Mouse (Mus musculus) embryonic fibroblast, embryonic 13.5 days (primary cell): Measurements from ENCODE around the gene Bsdc1. TPM values are rescaled to one million over a fixed set of nuclear protein-coding genes. Genes with fewer than 3 reads are reported as not detected.
A peak's percentile ranks its signal among the peaks of the same experiment; 100 is the strongest.

Experiments
- H3K27ac ChIP-seq: 2 replicates; pipeline ENCODE4 v1.5.1; 2012; ENCODE audit warnings: low read length, control low read depth, inconsistent platforms; ENCODE audit not compliant: insufficient read depth
- H3K4me1 ChIP-seq: 2 replicates; pipeline ENCODE4 v1.6.1; 2011; ENCODE audit warnings: low read length; ENCODE audit not compliant: control insufficient read depth, insufficient read depth
- H3K4me3 ChIP-seq: 2 replicates; pipeline ENCODE4 v1.5.1; 2011; ENCODE audit warnings: mild to moderate bottlenecking, control low read depth, low read length; ENCODE audit not compliant: insufficient read depth
- CTCF ChIP-seq: IDR thresholded peaks from 2 replicates; pipeline ENCODE4 v1.5.1; 2011; ENCODE audit warnings: mild to moderate bottlenecking, control low read depth, low read length, moderate library complexity, borderline replicate concordance; ENCODE audit not compliant: insufficient read depth
- POLR2A ChIP-seq: IDR thresholded peaks from 2 replicates; pipeline ENCODE4 v1.6.1; 2011; ENCODE audit warnings: low read depth, mild to moderate bottlenecking, control low read depth, low read length, moderate library complexity
- polyA plus RNA-seq: library from polyadenylated mRNA; stranded (reverse); fragments of >200 nt; gene quantifications from 2 replicates; pipeline ENCODE4 v1.2.4, GENCODE M21; 2011; ENCODE audit warnings: low read depth; ENCODE audit not compliant: missing spikeins, insufficient read length

The Bsdc1 gene
- polyA plus RNA-seq = 23.9 and 35.3 TPM in 2 replicates

GRCm38 (mm10) chr4:129461183-129461960, at the start of gene Bsdc1:
Gene Bsdc1 (plus strand): TSS chr4:129461581.
- TF ChIP-seq CTCF (no peak), POLR2A (peak; percentile 92)
- Histone ChIP-seq H3K27ac (peak within 1 kb of the TSS; percentile 34), H3K4me3 (peak within 1 kb of the TSS; percentile 82), H3K4me1 (no peaks in the 10 kb centered on the region)

- Histone ChIP-seq H3K4me1 (peaks cover 7% of the 10 kb centered on the region; the same call in 1 of the 2 replicates), H3K27ac (peak overlapping the region; percentile 48), H3K4me3 (no peak overlapping the region)
- TF ChIP-seq POLR2A = no peak
- TF ChIP-seq CTCF = no peak
Measured at GRCm38 (mm10) chr4:129415892-129416291, 45.5 kb upstream of the Bsdc1 start.

DNA sequence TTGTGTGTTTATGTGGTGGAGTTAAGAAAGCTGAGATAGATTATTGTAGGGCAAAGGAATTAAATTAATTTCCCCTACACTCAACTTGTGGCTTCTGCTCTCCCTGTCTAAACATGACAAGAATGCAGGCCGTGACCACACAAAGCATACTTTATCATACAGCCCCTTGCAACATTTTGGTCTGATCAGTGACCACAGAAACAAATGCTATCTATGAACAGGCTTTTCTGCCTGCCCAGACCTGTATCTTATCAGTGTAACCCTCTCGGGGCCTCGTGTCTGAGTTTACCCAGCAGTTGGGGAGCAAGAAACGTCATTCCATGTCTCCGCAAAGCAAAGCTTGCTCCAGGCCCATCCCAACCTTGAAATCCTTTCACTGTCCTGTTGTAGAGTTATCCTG, 44.9 kb upstream of the Bsdc1 start:
- no peak overlapping the region for H3K4me3 ChIP-seq
- peaks cover 7% of the 10 kb centered on the region; the same call in 1 of the 2 replicates for H3K4me1 ChIP-seq
- TF ChIP-seq CTCF (no peak), POLR2A (no peak)
- H3K27ac ChIP-seq = peak overlapping the region; percentile 46

DNA sequence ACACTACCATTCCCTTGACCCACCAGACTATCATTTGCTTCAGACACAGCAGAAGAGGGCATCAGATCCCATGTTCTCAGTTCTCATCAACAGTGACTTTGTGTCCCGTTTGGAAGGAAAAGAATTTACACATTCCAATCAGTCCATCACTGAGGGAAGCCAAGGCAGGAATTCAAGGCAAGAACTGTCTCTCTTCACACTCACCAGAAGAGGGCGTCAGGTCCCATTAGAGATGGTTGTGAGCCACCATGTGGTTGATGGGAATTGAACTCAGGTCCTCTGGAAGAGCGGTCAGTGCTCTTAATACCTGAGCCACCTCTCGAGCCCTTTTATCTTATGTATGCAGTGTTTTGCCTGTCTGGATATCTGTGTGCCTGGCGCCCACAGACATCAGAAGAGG, 43.1 kb upstream of the Bsdc1 start:
- Histone ChIP-seq H3K27ac (no peak overlapping the region), H3K4me3 (no peak overlapping the region), H3K4me1 (peaks cover 7% of the 10 kb centered on the region; the same call in 1 of the 2 replicates)
- TF ChIP-seq CTCF (no peak), POLR2A (no peak)

DNA sequence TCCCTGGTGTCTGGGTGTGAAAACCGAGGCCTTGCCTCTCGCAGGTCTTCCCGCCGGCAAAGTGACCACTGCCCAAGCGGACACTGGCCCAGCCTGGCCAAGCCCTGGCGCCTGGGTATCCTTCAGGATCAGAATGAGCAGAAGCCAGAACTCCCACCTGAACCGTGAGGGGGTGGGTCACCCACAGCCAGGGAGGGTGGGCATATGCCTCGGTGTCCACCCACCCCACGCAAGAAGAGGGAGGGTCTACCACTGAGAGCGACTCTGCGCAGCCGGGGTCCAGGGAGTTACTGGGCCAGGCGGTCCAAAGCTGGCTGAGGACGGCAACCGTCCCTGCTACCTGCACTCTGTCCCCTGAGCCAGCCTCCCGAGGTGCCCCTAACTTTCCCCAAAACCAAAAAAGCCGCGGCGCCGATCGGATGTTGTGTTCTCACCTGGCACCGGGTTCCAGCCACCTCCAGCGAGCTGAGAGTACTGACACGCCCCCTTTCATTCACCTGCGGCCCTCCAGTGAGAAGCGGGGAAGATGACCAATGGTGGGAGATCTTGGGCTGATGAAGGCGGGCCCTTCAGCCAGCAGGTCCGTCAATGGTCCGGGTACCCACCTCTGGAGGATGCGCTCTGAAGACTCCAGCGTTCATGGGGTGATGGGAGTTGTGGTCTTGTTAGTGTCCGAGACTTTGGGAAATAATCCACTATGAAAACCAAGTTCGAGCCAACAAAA, 20.9 kb upstream of the Bsdc1 start, which contains the start of gene Zbtb8b:
Gene Zbtb8b (minus strand): TSS at position 514 of the 724 bp plus-strand sequence.
- TF ChIP-seq CTCF = no peak
- TF ChIP-seq POLR2A = no peak
- no peak within 1 kb of the TSS for H3K4me3 ChIP-seq

GRCm38 (mm10) chr4:129441145-129441544, 20.2 kb upstream of the Bsdc1 start:
- TF ChIP-seq CTCF (no peak), POLR2A (no peak)
- Histone ChIP-seq H3K4me1 (no peaks in the 10 kb centered on the region), H3K27ac (no peak overlapping the region), H3K4me3 (no peak overlapping the region)

More for the DNA sequence above, 20.9 kb upstream of the Bsdc1 start, which contains the start of gene Zbtb8b:
- Histone ChIP-seq H3K4me1 (no peaks in the 10 kb centered on the region), H3K27ac (no peak within 1 kb of the TSS)

DNA sequence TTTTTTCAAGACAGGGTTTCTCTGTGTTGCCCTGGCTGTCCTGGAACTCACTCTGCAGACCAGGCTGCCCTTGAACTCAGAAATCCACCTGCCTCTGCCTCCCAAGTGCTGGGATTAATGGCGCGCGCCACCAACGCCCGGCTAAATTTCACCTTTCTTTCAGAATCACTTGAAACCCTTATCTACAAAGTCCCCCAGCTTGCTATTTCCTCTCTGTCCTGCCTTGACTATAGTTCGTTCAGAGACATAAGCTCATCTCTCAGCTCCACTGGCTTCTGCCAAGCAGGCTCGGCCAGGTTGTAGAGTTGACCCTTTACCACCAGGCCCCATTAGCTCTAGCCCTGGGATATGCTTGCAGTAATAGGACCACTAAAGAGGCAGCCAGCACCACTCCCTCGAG, 14.0 kb upstream of the Bsdc1 start:
- no peak overlapping the region for H3K4me3 ChIP-seq
- no peaks in the 10 kb centered on the region for H3K4me1 ChIP-seq
- TF ChIP-seq POLR2A (no peak), CTCF (no peak)
- H3K27ac ChIP-seq = no peak overlapping the region

- no peak for TF ChIP-seq POLR2A
- no peak for TF ChIP-seq CTCF
- Histone ChIP-seq H3K4me3 (no peak overlapping the region), H3K4me1 (no peaks in the 10 kb centered on the region), H3K27ac (no peak overlapping the region)
Measured at GRCm38 (mm10) chr4:129447778-129448563, 13.4 kb upstream of the Bsdc1 start.

- no peak overlapping the region for H3K27ac ChIP-seq
- TF ChIP-seq CTCF (no peak), POLR2A (no peak)
- no peaks in the 10 kb centered on the region for H3K4me1 ChIP-seq
- no peak overlapping the region for H3K4me3 ChIP-seq
Measured at GRCm38 (mm10) chr4:129448713-129449112, 12.7 kb upstream of the Bsdc1 start.
